Mouse (Mus musculus): ENCODE results near the gene Cdh12. TPM values are rescaled to one million over a fixed set of nuclear protein-coding genes. Genes with fewer than 3 reads are reported as not detected.
A peak's percentile ranks its signal among the peaks of the same experiment; 100 is the strongest.

Gene Cdh12
- total and polyA plus RNA-seq, 3 experiments = not detected

- no peak for TF ChIP-seq SMC3 (IDR thresholded peaks at IDR 0.05; ENCODE audit: low read depth, low read length)
- TF ChIP-seq POLR2AphosphoS2 (IDR thresholded peaks at IDR 0.05; ENCODE audit: low read length) = no peak
- no peak overlapping the region for H3K4me3 ChIP-seq (ENCODE audit: control insufficient read depth in 1 of 2, insufficient read depth in 1 of 2, low read depth in 2 of 2, low read length in 2 of 2)
- no peak overlapping the region for H3K27ac ChIP-seq (ENCODE audit: control insufficient read depth, low read depth, low read length)
- no peaks in the 10 kb centered on the region for H3K4me1 ChIP-seq (ENCODE audit: control insufficient read depth in 1 of 2, insufficient read depth in 2 of 2, low read length in 2 of 2)
- H3K79me2 ChIP-seq (ENCODE audit: control insufficient read depth, insufficient read depth, low read length, poor library complexity) = no peaks in the 10 kb centered on the region
- no peak overlapping the region for H3K9ac ChIP-seq (ENCODE audit: control insufficient read depth, low read depth, low read length, poor library complexity, severe bottlenecking)
- no peaks in the 10 kb centered on the region for H3K9me3 ChIP-seq (replicated peaks; ENCODE audit: insufficient read depth, low read length)
- H3K36me3 ChIP-seq (ENCODE audit: control insufficient read depth in 1 of 2, insufficient read depth in 2 of 2, low read length in 2 of 2) = no peaks in the 10 kb centered on the region
- DNase-seq (ENCODE audit: low read depth, low spot score) = no peak
- no peaks in the 10 kb centered on the region for H3K27me3 ChIP-seq (ENCODE audit: control insufficient read depth in 1 of 2, insufficient read depth in 2 of 2, low read length in 2 of 2)
These were observed 235.1 kb downstream of the Cdh12 start for GRCm38 (mm10) chr15:20684200-20684599.

- H3K9me3 ChIP-seq (replicated peaks; ENCODE audit: insufficient read depth, low read length) = no peaks in the 10 kb centered on the region
- no peaks in the 10 kb centered on the region for H3K4me1 ChIP-seq (ENCODE audit: control insufficient read depth in 1 of 2, insufficient read depth in 2 of 2, low read length in 2 of 2)
- no peak overlapping the region for H3K9ac ChIP-seq (ENCODE audit: control insufficient read depth, low read depth, low read length, poor library complexity, severe bottlenecking)
- DNase-seq (ENCODE audit: low read depth, low spot score) = no peak
- no peak overlapping the region for H3K27ac ChIP-seq (ENCODE audit: control insufficient read depth, low read depth, low read length)
- no peak overlapping the region for H3K4me3 ChIP-seq (ENCODE audit: control insufficient read depth in 1 of 2, insufficient read depth in 1 of 2, low read depth in 2 of 2, low read length in 2 of 2)
- no peaks in the 10 kb centered on the region for H3K79me2 ChIP-seq (ENCODE audit: control insufficient read depth, insufficient read depth, low read length, poor library complexity)
- H3K27me3 ChIP-seq (ENCODE audit: control insufficient read depth in 1 of 2, insufficient read depth in 2 of 2, low read length in 2 of 2) = no peaks in the 10 kb centered on the region
- peak; percentile 91 for TF ChIP-seq MAFK (IDR thresholded peaks at IDR 0.05; ENCODE audit: borderline replicate concordance, low read depth, low read length)
- TF ChIP-seq GABPA (IDR thresholded peaks at IDR 0.05; ENCODE audit: low read depth, low read length) = no peak
- no peaks in the 10 kb centered on the region for H3K36me3 ChIP-seq (ENCODE audit: control insufficient read depth in 1 of 2, insufficient read depth in 2 of 2, low read length in 2 of 2)
These were observed 247.2 kb downstream of the Cdh12 start for GRCm38 (mm10) chr15:20696229-20696628.

GRCm38 (mm10) chr15:20711859-20712258, 262.8 kb downstream of the Cdh12 start:
- H3K9ac ChIP-seq (ENCODE audit: control insufficient read depth, low read depth, low read length, poor library complexity, severe bottlenecking) = no peak overlapping the region
- DNase-seq (ENCODE audit: low read depth, low spot score) = no peak
- no peak overlapping the region for H3K4me3 ChIP-seq (ENCODE audit: control insufficient read depth in 1 of 2, insufficient read depth in 1 of 2, low read depth in 2 of 2, low read length in 2 of 2)
- H3K79me2 ChIP-seq (ENCODE audit: control insufficient read depth, insufficient read depth, low read length, poor library complexity) = no peaks in the 10 kb centered on the region
- no peak overlapping the region for H3K27ac ChIP-seq (ENCODE audit: control insufficient read depth, low read depth, low read length)
- no peaks in the 10 kb centered on the region for H3K36me3 ChIP-seq (ENCODE audit: control insufficient read depth in 1 of 2, insufficient read depth in 2 of 2, low read length in 2 of 2)
- no peaks in the 10 kb centered on the region for H3K9me3 ChIP-seq (replicated peaks; ENCODE audit: insufficient read depth, low read length)
- no peaks in the 10 kb centered on the region for H3K27me3 ChIP-seq (ENCODE audit: control insufficient read depth in 1 of 2, insufficient read depth in 2 of 2, low read length in 2 of 2)
- H3K4me1 ChIP-seq (ENCODE audit: control insufficient read depth in 1 of 2, insufficient read depth in 2 of 2, low read length in 2 of 2) = no peaks in the 10 kb centered on the region
- TF ChIP-seq ZC3H11A (IDR thresholded peaks at IDR 0.05; ENCODE audit: low read depth, low read length) = no peak
- TF ChIP-seq GABPA (IDR thresholded peaks at IDR 0.05; ENCODE audit: low read depth, low read length) = no peak
- TF ChIP-seq UBTF (IDR thresholded peaks at IDR 0.05; ENCODE audit: borderline replicate concordance, insufficient read depth, low read depth, low read length) = no peak
- TF ChIP-seq JUND (IDR thresholded peaks at IDR 0.05; ENCODE audit: low read depth, low read length) = no peak
- no peak for TF ChIP-seq SIN3A (IDR thresholded peaks at IDR 0.05; ENCODE audit: low read length)
- TF ChIP-seq NELFE (IDR thresholded peaks at IDR 0.05; ENCODE audit: low read depth, low read length) = no peak
- no peak for TF ChIP-seq ZNF384 (IDR thresholded peaks at IDR 0.05; ENCODE audit: low read depth, low read length)
- no peak for TF ChIP-seq SMC3 (IDR thresholded peaks at IDR 0.05; ENCODE audit: low read depth, low read length)
- no peak for TF ChIP-seq BHLHE40 (IDR thresholded peaks at IDR 0.05; ENCODE audit: borderline replicate concordance, low read depth, low read length)
- no peak for TF ChIP-seq CHD1 (IDR thresholded peaks at IDR 0.05; ENCODE audit: low read depth, low read length)
- no peak for TF ChIP-seq POLR2AphosphoS2 (IDR thresholded peaks at IDR 0.05; ENCODE audit: low read length)
- TF ChIP-seq MYB (IDR thresholded peaks at IDR 0.05; ENCODE audit: low read depth, low read length) = no peak
- no peak for TF ChIP-seq MAX (IDR thresholded peaks at IDR 0.05; ENCODE audit: low read length)

Measured in MEL (cell line).